Mouse (Mus musculus) forebrain, embryonic 11.5 days (tissue): ENCODE measurements around the gene Aipl1. TPM values are rescaled to one million over a fixed set of nuclear protein-coding genes. Genes with fewer than 3 reads are reported as not detected.

Experiments used
- ATAC-seq: fragments of 200-750 bp; cut with Nextera tagmentation; replicated peaks from 2 replicates; pipeline ENCODE4 v1.8.0; 2017; ENCODE audit warnings: moderate TSS enrichment; ENCODE audit not compliant: low FRiP score
- DNase-seq: peaks from one replicate; pipeline ENCODE4 v3.0.0-alpha.2; 2017; ENCODE audit warnings: low spot score
- H3K27ac ChIP-seq: fragments of 300-500 bp; sonication (generic); 2 replicates; pipeline ENCODE4 v1.5.1; 2014; ENCODE audit warnings: low read depth, low read length
- H3K27me3 ChIP-seq: fragments of 300-500 bp; sonication (generic); 2 replicates; pipeline ENCODE4 v1.6.1; 2014; ENCODE audit warnings: mild to moderate bottlenecking, low read length, mixed read lengths; ENCODE audit not compliant: control insufficient read depth, insufficient read depth
- H3K36me3 ChIP-seq: fragments of 300-500 bp; sonication (generic); 2 replicates; pipeline ENCODE4 v1.6.1; 2014; ENCODE audit warnings: mild to moderate bottlenecking, low read length, moderate library complexity, mixed read lengths; ENCODE audit not compliant: control insufficient read depth, insufficient read depth
- H3K4me1 ChIP-seq: fragments of 300-500 bp; sonication (generic); replicated peaks from 2 replicates; pipeline ENCODE4 v1.6.1; 2014; ENCODE audit warnings: low read length, mixed read lengths; ENCODE audit not compliant: control insufficient read depth, insufficient read depth
- H3K4me2 ChIP-seq: fragments of 300-500 bp; sonication (generic); 2 replicates; pipeline ENCODE4 v1.6.1; 2014; ENCODE audit warnings: low read depth, mild to moderate bottlenecking, low read length, moderate library complexity, mixed read lengths; ENCODE audit not compliant: severe bottlenecking
- H3K4me3 ChIP-seq: fragments of 300-500 bp; sonication (generic); 2 replicates; pipeline ENCODE4 v1.5.1; 2014; ENCODE audit warnings: low read depth, low read length
- H3K9ac ChIP-seq: fragments of 300-500 bp; sonication (generic); 2 replicates; pipeline ENCODE4 v1.6.1; 2014; ENCODE audit warnings: low read length
- H3K9me3 ChIP-seq: fragments of 300-500 bp; sonication (generic); 2 replicates; pipeline ENCODE4 v1.6.1; 2016; ENCODE audit warnings: low read length, mixed read lengths; ENCODE audit not compliant: control insufficient read depth
- WGBS: fragments of 180-500 bp; shearing (Covaris S2); extraction: QIAGEN DNeasy Blood & Tissue Kit; methylation state at CpG from one replicate; pipeline ENCODE4 v1.1.7; 2014; 5-methylcytosine and 5-hydroxymethylcytosine counted together
- polyA plus RNA-seq: library from polyadenylated mRNA; unstranded; fragments of >200 nt; fragmentation: Nextera tagmentation; extraction: Ambion mirVana; gene quantifications from 2 replicates; pipeline ENCODE4 v1.2.1, GENCODE M21; 2014

Gene Aipl1
- polyA plus RNA-seq, 1 experiment from 2014 or later = 0.20 TPM

GRCm38 (mm10) chr11:72031353-72031752, 6.0 kb downstream of the Aipl1 start:
- H3K4me1 ChIP-seq = no peaks in the 10 kb centered on the region; the same call in 1 of the 2 replicates
- 91% methylated on average over 7 of the region's 7 CpGs for WGBS
- DNase-seq (no peak), ATAC-seq (no peak)
- H3K4me2 ChIP-seq = no peak overlapping the region
- no peak overlapping the region for H3K27ac ChIP-seq
- H3K27me3 ChIP-seq = no peaks in the 10 kb centered on the region
- no peak overlapping the region for H3K9ac ChIP-seq
- H3K9me3 ChIP-seq = no peaks in the 10 kb centered on the region
- no peaks in the 10 kb centered on the region for H3K36me3 ChIP-seq
- no peak overlapping the region for H3K4me3 ChIP-seq

- no peak overlapping the region for H3K27ac ChIP-seq
- H3K4me2 ChIP-seq = no peak overlapping the region
- no peak overlapping the region for H3K4me3 ChIP-seq
- WGBS = 21% methylated on average over 23 of the region's 23 CpGs
- no peaks in the 10 kb centered on the region; the same call in 1 of the 2 replicates for H3K4me1 ChIP-seq
- ATAC-seq (0 out of 2 replicates have a peak, but pooled peaks have one; percentile 47), DNase-seq (peak; percentile 82)
- peak overlapping the region; percentile 6; the same call in 1 of the 2 replicates for H3K9ac ChIP-seq
- no peaks in the 10 kb centered on the region for H3K27me3 ChIP-seq
- H3K9me3 ChIP-seq = no peaks in the 10 kb centered on the region
- no peaks in the 10 kb centered on the region for H3K36me3 ChIP-seq
These were observed 8.2 kb downstream of the Aipl1 start for GRCm38 (mm10) chr11:72029143-72029542.

GRCm38 (mm10) chr11:72027836-72028235, 9.5 kb downstream of the Aipl1 start:
- no peak overlapping the region for H3K4me3 ChIP-seq
- H3K9me3 ChIP-seq = no peaks in the 10 kb centered on the region
- H3K9ac ChIP-seq = no peak overlapping the region
- DNase-seq (no peak), ATAC-seq (no peak)
- H3K4me2 ChIP-seq = no peak overlapping the region
- H3K4me1 ChIP-seq = no peaks in the 10 kb centered on the region; the same call in 1 of the 2 replicates
- WGBS = 84% methylated on average over 9 of the region's 9 CpGs
- H3K36me3 ChIP-seq = no peaks in the 10 kb centered on the region
- H3K27me3 ChIP-seq = no peaks in the 10 kb centered on the region
- no peak overlapping the region for H3K27ac ChIP-seq

GRCm38 (mm10) chr11:72026516-72026915, 10.8 kb downstream of the Aipl1 start:
- no peak overlapping the region for H3K4me3 ChIP-seq
- H3K36me3 ChIP-seq = no peaks in the 10 kb centered on the region
- ATAC-seq (no peak), DNase-seq (no peak)
- H3K27me3 ChIP-seq = no peaks in the 10 kb centered on the region
- H3K9ac ChIP-seq = no peak overlapping the region
- H3K9me3 ChIP-seq = no peaks in the 10 kb centered on the region
- no peak overlapping the region for H3K27ac ChIP-seq
- 93% methylated on average over 9 of the region's 9 CpGs for WGBS
- H3K4me1 ChIP-seq = no peaks in the 10 kb centered on the region; the same call in 1 of the 2 replicates
- H3K4me2 ChIP-seq = no peak overlapping the region

GRCm38 (mm10) chr11:72025843-72026242, 11.5 kb downstream of the Aipl1 start:
- Histone ChIP-seq H3K4me3 (no peak overlapping the region), H3K36me3 (no peaks in the 10 kb centered on the region), H3K27me3 (no peaks in the 10 kb centered on the region), H3K9ac (no peak overlapping the region), H3K4me2 (no peak overlapping the region), H3K9me3 (no peaks in the 10 kb centered on the region), H3K4me1 (no peaks in the 10 kb centered on the region; the same call in 1 of the 2 replicates), H3K27ac (no peak overlapping the region)
- 45% methylated on average over 5 of the region's 5 CpGs for WGBS
- no peak for DNase-seq
- ATAC-seq = no peak

- Histone ChIP-seq H3K4me1 (no peaks in the 10 kb centered on the region; the same call in 1 of the 2 replicates), H3K36me3 (no peaks in the 10 kb centered on the region), H3K4me2 (no peak overlapping the region), H3K27ac (no peak overlapping the region), H3K9me3 (no peaks in the 10 kb centered on the region), H3K27me3 (no peaks in the 10 kb centered on the region), H3K4me3 (no peak overlapping the region), H3K9ac (no peak overlapping the region)
- 28% methylated on average over 5 of the region's 5 CpGs for WGBS
- ATAC-seq (0 out of 2 replicates have a peak, but pooled peaks have one; percentile 21), DNase-seq (peak; percentile 73)
These were observed 13.0 kb downstream of the Aipl1 start for GRCm38 (mm10) chr11:72024193-72024781.

GRCm38 (mm10) chr11:72023581-72023980, 13.7 kb downstream of the Aipl1 start:
- ATAC-seq (no peak), DNase-seq (peak; percentile 68)
- no peaks in the 10 kb centered on the region for H3K27me3 ChIP-seq
- H3K4me3 ChIP-seq = no peak overlapping the region
- WGBS = 57% methylated on average over 8 of the region's 10 CpGs
- H3K9ac ChIP-seq = no peak overlapping the region
- no peaks in the 10 kb centered on the region for H3K36me3 ChIP-seq
- H3K9me3 ChIP-seq = no peaks in the 10 kb centered on the region
- H3K4me1 ChIP-seq = no peaks in the 10 kb centered on the region
- H3K4me2 ChIP-seq = no peak overlapping the region
- no peak overlapping the region for H3K27ac ChIP-seq

GRCm38 (mm10) chr11:72022827-72023226, 14.5 kb downstream of the Aipl1 start:
- WGBS = 88% methylated on average over 6 of the region's 6 CpGs
- DNase-seq = no peak
- no peaks in the 10 kb centered on the region for H3K27me3 ChIP-seq
- H3K4me1 ChIP-seq = no peaks in the 10 kb centered on the region
- H3K9me3 ChIP-seq = no peaks in the 10 kb centered on the region
- H3K36me3 ChIP-seq = no peaks in the 10 kb centered on the region
- H3K27ac ChIP-seq = no peak overlapping the region
- no peak for ATAC-seq
- H3K9ac ChIP-seq = no peak overlapping the region
- no peak overlapping the region for H3K4me3 ChIP-seq
- no peak overlapping the region for H3K4me2 ChIP-seq

GRCm38 (mm10) chr11:72021015-72021414, 16.3 kb downstream of the Aipl1 start:
- no peaks in the 10 kb centered on the region for H3K9me3 ChIP-seq
- H3K4me3 ChIP-seq = no peak overlapping the region
- no peaks in the 10 kb centered on the region for H3K27me3 ChIP-seq
- no peaks in the 10 kb centered on the region for H3K36me3 ChIP-seq
- DNase-seq = no peak
- no peak overlapping the region for H3K9ac ChIP-seq
- no peaks in the 10 kb centered on the region for H3K4me1 ChIP-seq
- 85% methylated on average over 4 of the region's 4 CpGs for WGBS
- H3K27ac ChIP-seq = no peak overlapping the region
- no peak for ATAC-seq
- H3K4me2 ChIP-seq = no peak overlapping the region
